Mouse (Mus musculus) midbrain, postnatal 0 days (tissue): ENCODE measurements around the gene Pfas. TPM values are rescaled to one million over a fixed set of nuclear protein-coding genes. Genes with fewer than 3 reads are reported as not detected.
"Not testable (repeated sequence)": the region's sequence is repeated elsewhere in the genome, so short reads cannot be mapped to it uniquely, and the experiment has no call there.

Experiments
- ATAC-seq: fragments of 200-750 bp; cut with Nextera tagmentation; 2 replicates; pipeline ENCODE4 v1.8.0; 2017; ENCODE audit warnings: moderate number of reproducible peaks, mild to moderate bottlenecking, moderate TSS enrichment, moderate library complexity; ENCODE audit not compliant: low FRiP score
- DNase-seq: peaks from one replicate; pipeline ENCODE4 v3.0.0-alpha.2; 2015; ENCODE audit warnings: low spot score
- H3K27ac ChIP-seq: fragments of 300-500 bp; sonication (generic); 2 replicates; pipeline ENCODE4 v1.5.1; 2014; ENCODE audit warnings: low read depth, mild to moderate bottlenecking, low read length, mixed read lengths
- H3K27me3 ChIP-seq: fragments of 300-500 bp; sonication (generic); 2 replicates; pipeline ENCODE4 v1.6.1; 2014; ENCODE audit warnings: low read length, control low read depth, mixed read lengths; ENCODE audit not compliant: insufficient read depth
- H3K36me3 ChIP-seq: fragments of 300-500 bp; sonication (generic); 2 replicates; pipeline ENCODE4 v1.6.1; 2014; ENCODE audit warnings: low read length, control low read depth, mixed read lengths; ENCODE audit not compliant: insufficient read depth
- H3K4me1 ChIP-seq: fragments of 300-500 bp; sonication (generic); 2 replicates; pipeline ENCODE4 v1.6.1; 2014; ENCODE audit warnings: mild to moderate bottlenecking, control low read depth, antibody characterized with exemption, low read length, mixed read lengths; ENCODE audit not compliant: insufficient read depth
- H3K4me2 ChIP-seq: fragments of 300-500 bp; sonication (generic); 2 replicates; pipeline ENCODE4 v1.6.1; 2014; ENCODE audit warnings: low read depth, mild to moderate bottlenecking, low read length, mixed read lengths; ENCODE audit not compliant: poor library complexity, severe bottlenecking
- H3K4me3 ChIP-seq: fragments of 300-500 bp; sonication (generic); 2 replicates; pipeline ENCODE4 v1.5.1; 2014; ENCODE audit warnings: low read depth, mild to moderate bottlenecking, low read length, moderate library complexity
- H3K9ac ChIP-seq: fragments of 300-500 bp; sonication (generic); replicated peaks from 2 replicates; pipeline ENCODE4 v1.6.1; 2014; ENCODE audit warnings: mild to moderate bottlenecking, low read length, moderate library complexity, mixed read lengths; ENCODE audit not compliant: poor library complexity, severe bottlenecking
- H3K9me3 ChIP-seq: fragments of 300-500 bp; sonication (generic); 2 replicates; pipeline ENCODE4 v1.6.1; 2016; ENCODE audit warnings: low read length, control low read depth
- CTCF ChIP-seq: IDR thresholded peaks from 2 replicates; pipeline ENCODE4 v1.5.1; 2016; ENCODE audit warnings: antibody characterized with exemption, mild to moderate bottlenecking
- WGBS: fragments of 180-500 bp; shearing (Covaris S2); extraction: QIAGEN DNeasy Blood & Tissue Kit; methylation state at CpG from one replicate; pipeline ENCODE4 v1.1.7; 2014; 5-methylcytosine and 5-hydroxymethylcytosine counted together
- microRNA-seq: library from miRNA; unstranded; fragments of <30 nt; microRNA quantifications from one replicate; pipeline ENCODE4, GENCODE M21; 2016; ENCODE audit warnings: borderline number of aligned reads
- polyA plus RNA-seq: library from polyadenylated mRNA; unstranded; fragments of >200 nt; fragmentation: Nextera tagmentation; extraction: Ambion mirVana; gene quantifications from 2 replicates; pipeline ENCODE4 v1.2.1, GENCODE M21; 2015
- total RNA-seq: library from RNA; depleted of rRNA; stranded (reverse); fragments of >200 nt; gene quantifications from 2 replicates; pipeline ENCODE4 v1.2.3, GENCODE M21; 2014; rRNA removed

The Pfas gene
- total and polyA plus RNA-seq, 2 experiments from 2014 or later: 14.1 to 28.3 TPM

- Histone ChIP-seq H3K4me2 (peak overlapping the region; percentile 59), H3K36me3 (peaks cover 3% of the 10 kb centered on the region; the same call in 1 of the 2 replicates), H3K27ac (no peak overlapping the region), H3K9me3 (no peaks in the 10 kb centered on the region), H3K4me3 (peak overlapping the region; percentile 41), H3K9ac (no peak overlapping the region), H3K4me1 (peaks cover 4% of the 10 kb centered on the region; the same call in 1 of the 2 replicates), H3K27me3 (no peaks in the 10 kb centered on the region)
- WGBS: 85% methylated on average over 4 of the region's 4 CpGs
- no peak for ATAC-seq
- no peak for DNase-seq
- TF ChIP-seq CTCF: no peak
These were observed 62.3 kb downstream of the Pfas start for GRCm38 (mm10) chr11:68946001-68946400.

- 77% methylated on average over 2 of the region's 2 CpGs for WGBS
- Histone ChIP-seq H3K9ac (no peak overlapping the region), H3K36me3 (peaks cover 3% of the 10 kb centered on the region; the same call in 1 of the 2 replicates), H3K4me3 (no peak overlapping the region), H3K4me1 (peaks cover 4% of the 10 kb centered on the region; the same call in 1 of the 2 replicates), H3K4me2 (no peak overlapping the region; the same call in 1 of the 2 replicates), H3K9me3 (no peaks in the 10 kb centered on the region), H3K27ac (no peak overlapping the region), H3K27me3 (no peaks in the 10 kb centered on the region)
- no peak for DNase-seq
- no peak for TF ChIP-seq CTCF
- ATAC-seq: no peak
These were observed 63.0 kb downstream of the Pfas start for GRCm38 (mm10) chr11:68945245-68945644.

GRCm38 (mm10) chr11:68942731-68943130 is 65.5 kb downstream of the Pfas start:
- no peak for ATAC-seq
- peaks cover 3% of the 10 kb centered on the region; the same call in 1 of the 2 replicates for H3K36me3 ChIP-seq
- 91% methylated on average over 8 of the region's 8 CpGs for WGBS
- no peak overlapping the region for H3K9ac ChIP-seq
- no peak overlapping the region for H3K4me3 ChIP-seq
- TF ChIP-seq CTCF: no peak
- H3K4me1 ChIP-seq: peaks cover 4% of the 10 kb centered on the region; the same call in 1 of the 2 replicates
- H3K4me2 ChIP-seq: no peak overlapping the region
- H3K9me3 ChIP-seq: no peaks in the 10 kb centered on the region
- no peak overlapping the region for H3K27ac ChIP-seq
- DNase-seq: no peak
- no peaks in the 10 kb centered on the region for H3K27me3 ChIP-seq

DNA sequence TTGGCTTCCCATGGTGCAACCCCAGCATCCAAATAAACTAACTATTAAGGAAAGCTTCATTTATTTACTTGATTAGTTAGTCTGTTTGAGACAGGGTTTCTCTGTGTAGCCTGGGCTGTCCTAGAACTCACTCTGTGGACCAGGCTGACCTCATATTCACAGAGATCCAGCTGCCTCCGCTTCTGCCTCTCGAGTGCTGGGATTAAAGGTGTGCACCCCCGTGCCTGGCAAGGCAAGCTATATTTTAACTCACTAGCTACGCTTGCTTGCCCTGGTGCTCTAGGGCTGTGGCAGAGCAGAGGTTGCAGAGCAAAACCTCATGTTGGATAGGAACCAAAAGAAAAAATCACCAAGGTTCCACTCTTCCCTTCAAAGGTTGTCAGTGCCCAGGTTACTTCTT is 67.7 kb downstream of the Pfas start:
- 29% methylated on average over 4 of the region's 4 CpGs for WGBS
- ATAC-seq (no peak), DNase-seq (no peak)
- Histone ChIP-seq H3K27me3 (no peaks in the 10 kb centered on the region), H3K27ac (peak overlapping the region; percentile 89; the same call in 1 of the 2 replicates), H3K36me3 (peaks cover 3% of the 10 kb centered on the region; the same call in 1 of the 2 replicates), H3K4me3 (peak overlapping the region; percentile 44), H3K9ac (peak overlapping the region; percentile 66), H3K4me2 (peak overlapping the region; percentile 69), H3K4me1 (no peaks in the 10 kb centered on the region), H3K9me3 (no peaks in the 10 kb centered on the region)
- TF ChIP-seq CTCF: no peak

- no peak for TF ChIP-seq CTCF
- peak overlapping the region; percentile 89 for H3K27ac ChIP-seq
- H3K4me2 ChIP-seq: peak overlapping the region; percentile 69
- no peaks in the 10 kb centered on the region for H3K9me3 ChIP-seq
- whole genome bisulfite sequencing: 1% methylated on average over 16 of the region's 16 CpGs
- DNase-seq: peak; percentile 96
- ATAC-seq: peak; percentile 98
- H3K36me3 ChIP-seq: peaks cover under 1% of the 10 kb centered on the region; the same call in 1 of the 2 replicates
- H3K4me3 ChIP-seq: peak overlapping the region; percentile 44
- peak overlapping the region; percentile 66 for H3K9ac ChIP-seq
- no peaks in the 10 kb centered on the region for H3K4me1 ChIP-seq
- H3K27me3 ChIP-seq: no peaks in the 10 kb centered on the region
These were observed 68.6 kb downstream of the Pfas start for GRCm38 (mm10) chr11:68939451-68940304.

- not testable (repeated sequence) for ATAC-seq, H3K4me1 ChIP-seq, H3K27ac ChIP-seq, H3K36me3 ChIP-seq, H3K27me3 ChIP-seq, DNase-seq, H3K9me3 ChIP-seq, H3K9ac ChIP-seq, H3K4me3 ChIP-seq, H3K4me2 ChIP-seq
- 89% methylated on average over 4 of the region's 4 CpGs for WGBS
These were observed 71.3 kb downstream of the Pfas start for GRCm38 (mm10) chr11:68936951-68937350.

Small RNA genes lying within 50 kb of the gene (microRNA-seq; reads per million reads assigned to microRNA genes)
- 6.7 reads per million, percentile 13 among the genes with 10 or more reads in this experiment for gene Mir3062

Other genes starting within 250 kb of the Pfas start
- gene Ndel1, start 136.6 kb downstream of the Pfas start, total RNA-seq: 88.0 and 114 TPM in 2 replicates
- 106 and 112 TPM in 2 replicates for gene Ndel1, start 136.6 kb downstream of the Pfas start, polyA plus RNA-seq
- gene Rnf222, start 119.9 kb downstream of the Pfas start, total RNA-seq: 0.11 TPM in 1 of 2 replicates, not detected in the other
- not detected in 2 replicates for gene Rnf222, start 119.9 kb downstream of the Pfas start, polyA plus RNA-seq
- 1,124 and 1,179 TPM in 2 replicates for gene Rpl26, start 106.9 kb downstream of the Pfas start, total RNA-seq
- gene Rpl26, start 106.9 kb downstream of the Pfas start, polyA plus RNA-seq: 561 and 573 TPM in 2 replicates
- gene Odf4, start 81.4 kb downstream of the Pfas start, total RNA-seq: 1.5 and 4.3 TPM in 2 replicates
- gene Odf4, start 81.4 kb downstream of the Pfas start, polyA plus RNA-seq: 0.52 and 2.2 TPM in 2 replicates
- 23.3 and 50.8 TPM in 2 replicates for gene Arhgef15, start 51.0 kb downstream of the Pfas start, total RNA-seq
- 27.6 and 34.3 TPM in 2 replicates for gene Arhgef15, start 51.0 kb downstream of the Pfas start, polyA plus RNA-seq
- gene Slc25a35, start 40.3 kb downstream of the Pfas start, total RNA-seq: 0.93 and 1.4 TPM in 2 replicates
- 1.5 and 2.0 TPM in 2 replicates for gene Slc25a35, start 40.3 kb downstream of the Pfas start, polyA plus RNA-seq
- 12.0 and 25.0 TPM in 2 replicates for gene Rangrf, start 33.3 kb downstream of the Pfas start, total RNA-seq
- gene Rangrf, start 33.3 kb downstream of the Pfas start, polyA plus RNA-seq: 18.9 and 20.2 TPM in 2 replicates
- 60.0 and 67.7 TPM in 2 replicates for gene Ctc1, start 7.5 kb upstream of the Pfas start, total RNA-seq
- gene Ctc1, start 7.5 kb upstream of the Pfas start, polyA plus RNA-seq: 46.8 and 53.4 TPM in 2 replicates
- 6.9 and 10.5 TPM in 2 replicates for gene Aurkb, start 37.2 kb upstream of the Pfas start, total RNA-seq
- gene Aurkb, start 37.2 kb upstream of the Pfas start, polyA plus RNA-seq: 6.0 and 6.9 TPM in 2 replicates
- gene Borcs6, start 51.3 kb upstream of the Pfas start, total RNA-seq: 33.3 and 39.0 TPM in 2 replicates
- 21.1 and 21.3 TPM in 2 replicates for gene Borcs6, start 51.3 kb upstream of the Pfas start, polyA plus RNA-seq
- 42.4 and 61.8 TPM in 2 replicates for gene Tmem107, start 62.3 kb upstream of the Pfas start, total RNA-seq
- 23.8 and 27.8 TPM in 2 replicates for gene Tmem107, start 62.3 kb upstream of the Pfas start, polyA plus RNA-seq
- 144 and 157 TPM in 2 replicates for gene Vamp2, start 80.0 kb upstream of the Pfas start, total RNA-seq
- gene Vamp2, start 80.0 kb upstream of the Pfas start, polyA plus RNA-seq: 591 and 600 TPM in 2 replicates
- 28.5 and 47.1 TPM in 2 replicates for gene Per1, start 86.8 kb upstream of the Pfas start, total RNA-seq
- gene Per1, start 86.8 kb upstream of the Pfas start, polyA plus RNA-seq: 11.8 and 15.4 TPM in 2 replicates
- 1.2 and 2.1 TPM in 2 replicates for gene Hes7, start 111.9 kb upstream of the Pfas start, total RNA-seq
- 1.7 and 2.0 TPM in 2 replicates for gene Hes7, start 111.9 kb upstream of the Pfas start, polyA plus RNA-seq
- 1.0 and 1.6 TPM in 2 replicates for gene 9130213A22Rik, start 114.1 kb upstream of the Pfas start, total RNA-seq
- 1.2 and 1.4 TPM in 2 replicates for gene 9130213A22Rik, start 114.1 kb upstream of the Pfas start, polyA plus RNA-seq
- gene Aloxe3, start 117.4 kb upstream of the Pfas start, total RNA-seq: 16.3 and 19.4 TPM in 2 replicates
- 17.8 and 21.4 TPM in 2 replicates for gene Aloxe3, start 117.4 kb upstream of the Pfas start, polyA plus RNA-seq
- gene Alox12b, start 148.5 kb upstream of the Pfas start, total RNA-seq: 1.0 and 1.5 TPM in 2 replicates
- gene Alox12b, start 148.5 kb upstream of the Pfas start, polyA plus RNA-seq: 0.67 and 0.91 TPM in 2 replicates
- 3.5 and 4.1 TPM in 2 replicates for gene Alox8, start 189.4 kb upstream of the Pfas start, total RNA-seq
- gene Alox8, start 189.4 kb upstream of the Pfas start, polyA plus RNA-seq: 2.0 and 2.1 TPM in 2 replicates
- gene Gucy2e, start 228.6 kb upstream of the Pfas start, total RNA-seq: 1.3 and 1.4 TPM in 2 replicates
- gene Gucy2e, start 228.6 kb upstream of the Pfas start, polyA plus RNA-seq: 0.97 and 1.0 TPM in 2 replicates